Mouse (Mus musculus): Measurements from ENCODE around the gene Slc4a1ap. TPM values are rescaled to one million over a fixed set of nuclear protein-coding genes. Genes with fewer than 3 reads are reported as not detected.
"Not testable (repeated sequence)": the region's sequence is repeated elsewhere in the genome, so short reads cannot be mapped to it uniquely, and the experiment has no call there.

The Slc4a1ap gene
- polyA plus RNA-seq, 1 experiment from 2014 or later = 32.7 TPM

- Histone ChIP-seq H3K36me3 (peaks cover 35% of the 10 kb centered on the region), H3K27ac (replicated peaks) (peak overlapping the region; percentile 87), H3K9ac (peak overlapping the region; percentile 85), H3K9me3 (replicated peaks) (no peaks in the 10 kb centered on the region), H3K27me3 (no peaks in the 10 kb centered on the region), H3K4me1 (peaks cover 20% of the 10 kb centered on the region), H3K4me3 (replicated peaks) (peak overlapping the region; percentile 82), H3K4me2 (replicated peaks) (peak overlapping the region; percentile 95)
- peak; percentile 7; the same call in 1 of the 2 replicates for ATAC-seq (ENCODE audit: insufficient number of reproducible peaks, low FRiP score, low TSS enrichment, low read depth)
- WGBS = 2% methylated on average over 40 of the region's 40 CpGs
Observed at GRCm38 (mm10) chr5:31527117-31527680, 404 bp downstream of the Slc4a1ap start.

- H3K9me3 ChIP-seq (replicated peaks); ATAC-seq (ENCODE audit: insufficient number of reproducible peaks, low FRiP score, low TSS enrichment, low read depth); H3K27me3 ChIP-seq: not testable (repeated sequence)
- Histone ChIP-seq H3K4me2 (replicated peaks) (peak within 1 kb of the TSS; percentile 95), H3K27ac (replicated peaks) (peak within 1 kb of the TSS; percentile 87), H3K4me3 (replicated peaks) (peak within 1 kb of the TSS; percentile 82), H3K9ac (peak within 1 kb of the TSS; percentile 85), H3K36me3 (peaks cover 35% of the 10 kb centered on the region), H3K4me1 (peaks cover 20% of the 10 kb centered on the region)
- WGBS = 79% methylated on average over 11 of the region's 11 CpGs
Observed at GRCm38 (mm10) chr5:31527707-31528106, 912 bp downstream of the Slc4a1ap start, which contains the start of gene Supt7l. Gene Supt7l (minus strand): TSS chr5:31527807.

- no peak overlapping the region for H3K27ac ChIP-seq (replicated peaks)
- H3K4me1 ChIP-seq = peaks cover 20% of the 10 kb centered on the region
- H3K36me3 ChIP-seq = peaks cover 41% of the 10 kb centered on the region
- H3K4me2 ChIP-seq (replicated peaks) = 0 out of 2 replicates have a peak overlapping the region, but pooled peaks have one; percentile 95
- H3K4me3 ChIP-seq (replicated peaks) = no peak overlapping the region
- no peaks in the 10 kb centered on the region for H3K9me3 ChIP-seq (replicated peaks)
- 51% methylated on average over 2 of the region's 2 CpGs for WGBS
- H3K27me3 ChIP-seq = no peaks in the 10 kb centered on the region
- no peak overlapping the region for H3K9ac ChIP-seq
- no peak for ATAC-seq (ENCODE audit: insufficient number of reproducible peaks, low FRiP score, low TSS enrichment, low read depth)
Observed at GRCm38 (mm10) chr5:31528560-31528959, 1.8 kb downstream of the Slc4a1ap start.

- Histone ChIP-seq H3K9ac (no peak overlapping the region), H3K4me3 (replicated peaks) (no peak overlapping the region), H3K4me1 (no peaks in the 10 kb centered on the region), H3K36me3 (peaks cover 85% of the 10 kb centered on the region), H3K27me3 (no peaks in the 10 kb centered on the region), H3K27ac (replicated peaks) (no peak overlapping the region), H3K9me3 (replicated peaks) (no peaks in the 10 kb centered on the region), H3K4me2 (replicated peaks) (no peak overlapping the region)
- WGBS = 94% methylated on average over 2 of the region's 2 CpGs
- no peak for ATAC-seq (ENCODE audit: insufficient number of reproducible peaks, low FRiP score, low TSS enrichment, low read depth)
Observed at GRCm38 (mm10) chr5:31535228-31535627, 8.4 kb downstream of the Slc4a1ap start.

- Histone ChIP-seq H3K4me2 (replicated peaks) (no peak overlapping the region), H3K4me1 (peaks cover 12% of the 10 kb centered on the region), H3K27me3 (no peaks in the 10 kb centered on the region), H3K27ac (replicated peaks) (no peak overlapping the region), H3K9me3 (replicated peaks) (no peaks in the 10 kb centered on the region), H3K36me3 (peaks cover 50% of the 10 kb centered on the region), H3K9ac (no peak overlapping the region), H3K4me3 (replicated peaks) (no peak overlapping the region)
- ATAC-seq (ENCODE audit: insufficient number of reproducible peaks, low FRiP score, low TSS enrichment, low read depth) = no peak
- 29% methylated on average over 1 of the region's 1 CpGs for WGBS
Observed at GRCm38 (mm10) chr5:31559401-31559800, 32.6 kb downstream of the Slc4a1ap start.

- Histone ChIP-seq H3K4me1 (peaks cover 13% of the 10 kb centered on the region), H3K27me3 (no peaks in the 10 kb centered on the region), H3K4me2 (replicated peaks) (no peak overlapping the region), H3K36me3 (peaks cover 42% of the 10 kb centered on the region), H3K27ac (replicated peaks) (no peak overlapping the region), H3K9ac (no peak overlapping the region; the same call in 1 of the 2 replicates), H3K4me3 (replicated peaks) (no peak overlapping the region), H3K9me3 (replicated peaks) (no peaks in the 10 kb centered on the region)
- WGBS = 98% methylated on average over 2 of the region's 2 CpGs
- ATAC-seq (ENCODE audit: insufficient number of reproducible peaks, low FRiP score, low TSS enrichment, low read depth) = no peak
Observed at GRCm38 (mm10) chr5:31560352-31560751, 33.6 kb downstream of the Slc4a1ap start.

- Histone ChIP-seq H3K27ac (replicated peaks) (peak overlapping the region; percentile 28), H3K27me3 (no peaks in the 10 kb centered on the region), H3K36me3 (peaks cover 30% of the 10 kb centered on the region), H3K4me1 (peaks cover 13% of the 10 kb centered on the region), H3K4me2 (replicated peaks) (no peak overlapping the region), H3K9ac (no peak overlapping the region), H3K9me3 (replicated peaks) (no peaks in the 10 kb centered on the region), H3K4me3 (replicated peaks) (no peak overlapping the region)
- no peak for ATAC-seq (ENCODE audit: insufficient number of reproducible peaks, low FRiP score, low TSS enrichment, low read depth)
- WGBS = 70% methylated on average over 7 of the region's 7 CpGs
Observed at GRCm38 (mm10) chr5:31562036-31562666, 35.4 kb downstream of the Slc4a1ap start.

- H3K27ac ChIP-seq (replicated peaks) = peak overlapping the region; percentile 35; the same call in 1 of the 2 replicates
- no peak overlapping the region for H3K9ac ChIP-seq
- peaks cover 13% of the 10 kb centered on the region for H3K4me1 ChIP-seq
- H3K9me3 ChIP-seq (replicated peaks) = no peaks in the 10 kb centered on the region
- no peak overlapping the region for H3K4me3 ChIP-seq (replicated peaks)
- no peak for ATAC-seq (ENCODE audit: insufficient number of reproducible peaks, low FRiP score, low TSS enrichment, low read depth)
- H3K4me2 ChIP-seq (replicated peaks) = no peak overlapping the region
- peaks cover 23% of the 10 kb centered on the region; the same call in 1 of the 2 replicates for H3K36me3 ChIP-seq
- no peaks in the 10 kb centered on the region for H3K27me3 ChIP-seq
- WGBS = 11% methylated on average over 6 of the region's 6 CpGs
Observed at GRCm38 (mm10) chr5:31563496-31563895, 36.7 kb downstream of the Slc4a1ap start.

GRCm38 (mm10) chr5:31563905-31564304 lies 37.1 kb downstream of the Slc4a1ap start:
- WGBS = 38% methylated on average over 7 of the region's 7 CpGs
- peak overlapping the region; percentile 35; the same call in 1 of the 2 replicates for H3K27ac ChIP-seq (replicated peaks)
- H3K4me1 ChIP-seq = peaks cover 13% of the 10 kb centered on the region
- no peak for ATAC-seq (ENCODE audit: insufficient number of reproducible peaks, low FRiP score, low TSS enrichment, low read depth)
- H3K4me2 ChIP-seq (replicated peaks) = no peak overlapping the region
- H3K27me3 ChIP-seq = no peaks in the 10 kb centered on the region
- H3K4me3 ChIP-seq (replicated peaks) = no peak overlapping the region
- H3K9ac ChIP-seq = no peak overlapping the region
- H3K9me3 ChIP-seq (replicated peaks) = no peaks in the 10 kb centered on the region
- peaks cover 23% of the 10 kb centered on the region; the same call in 1 of the 2 replicates for H3K36me3 ChIP-seq

GRCm38 (mm10) chr5:31564976-31565375 lies 38.2 kb downstream of the Slc4a1ap start:
- 79% methylated on average over 4 of the region's 4 CpGs for WGBS
- no peak; the same call in 1 of the 2 replicates for ATAC-seq (ENCODE audit: insufficient number of reproducible peaks, low FRiP score, low TSS enrichment, low read depth)

GRCm38 (mm10) chr5:31566026-31566425 lies 39.2 kb downstream of the Slc4a1ap start:
- Histone ChIP-seq H3K27ac (replicated peaks) (no peak overlapping the region), H3K27me3 (no peaks in the 10 kb centered on the region), H3K4me1 (peaks cover 23% of the 10 kb centered on the region), H3K4me2 (replicated peaks) (no peak overlapping the region), H3K9me3 (replicated peaks) (no peaks in the 10 kb centered on the region), H3K9ac (no peak overlapping the region), H3K4me3 (replicated peaks) (no peak overlapping the region), H3K36me3 (0 out of 2 replicates have a peak, but pooled peaks cover 8% of the 10 kb centered on the region)
- WGBS = 76% methylated on average over 7 of the region's 7 CpGs
- no peak for ATAC-seq (ENCODE audit: insufficient number of reproducible peaks, low FRiP score, low TSS enrichment, low read depth)

More at GRCm38 (mm10) chr5:31564976-31565375, 38.2 kb downstream of the Slc4a1ap start:
- peaks cover 13% of the 10 kb centered on the region for H3K4me1 ChIP-seq
- H3K4me3 ChIP-seq (replicated peaks) = no peak overlapping the region
- no peaks in the 10 kb centered on the region for H3K27me3 ChIP-seq
- H3K27ac ChIP-seq (replicated peaks) = no peak overlapping the region
- H3K9ac ChIP-seq = no peak overlapping the region
- no peak overlapping the region for H3K4me2 ChIP-seq (replicated peaks)
- H3K36me3 ChIP-seq = peaks cover 14% of the 10 kb centered on the region; the same call in 1 of the 2 replicates
- H3K9me3 ChIP-seq (replicated peaks) = no peaks in the 10 kb centered on the region

All from embryonic facial prominence, embryonic 15.5 days (tissue).